Mouse (Mus musculus): ENCODE data around the gene Aaas. TPM values are rescaled to one million over a fixed set of nuclear protein-coding genes. Genes with fewer than 3 reads are reported as not detected.

The Aaas gene
- polyA plus RNA-seq, 1 experiment from 2014 or later: 30.4 TPM

DNA sequence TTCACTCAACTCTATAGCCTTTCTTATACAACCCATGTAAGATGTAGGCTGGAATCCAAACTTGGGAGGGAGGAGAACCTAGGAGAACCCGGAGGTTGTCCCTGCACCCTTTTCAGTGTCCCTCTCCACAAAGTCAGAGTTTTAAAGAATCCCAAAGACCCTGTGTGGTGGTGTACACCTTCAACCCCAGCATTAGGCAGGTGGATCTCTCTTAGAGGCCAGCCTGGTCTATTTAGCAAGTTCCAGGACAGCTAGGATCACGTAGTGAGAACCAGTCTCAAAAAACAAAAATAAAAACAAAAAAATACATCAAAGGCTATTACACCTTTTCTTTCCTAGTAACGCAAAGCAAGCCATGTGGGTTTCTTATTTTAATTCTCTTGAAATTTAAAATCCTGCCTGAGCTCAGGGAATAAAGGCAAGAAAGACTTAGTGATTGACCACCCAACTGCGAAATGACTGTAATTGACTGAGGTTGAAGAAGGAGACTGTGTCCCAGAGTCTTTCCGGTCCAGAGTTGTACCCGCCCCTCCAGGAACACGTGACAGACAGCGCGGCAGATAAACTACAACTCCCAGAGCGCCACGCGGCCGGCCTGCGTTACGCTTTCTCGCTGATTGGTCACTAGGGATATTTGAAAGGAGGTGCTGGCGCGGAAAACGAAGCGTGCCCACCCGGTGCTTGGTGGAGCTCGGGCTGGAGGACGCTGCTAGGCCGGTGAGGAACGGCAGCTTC lies 54.8 kb downstream of the Aaas start, which contains the start of gene Espl1:
Gene Espl1, plus strand, starts transcription at position 634 of the 735 bp plus-strand sequence.
- H3K36me3 ChIP-seq: 0 out of 2 replicates have a peak, but pooled peaks cover 4% of the 10 kb centered on the region
- ATAC-seq (ENCODE audit: low FRiP score): peak; percentile 99
- WGBS: 8% methylated on average over 25 of the region's 25 CpGs
- H3K4me2 ChIP-seq: peak within 1 kb of the TSS; percentile 88
- peak within 1 kb of the TSS; percentile 30; the same call in 1 of the 2 replicates for H3K27ac ChIP-seq (replicated peaks)
- H3K27me3 ChIP-seq (replicated peaks): no peaks in the 10 kb centered on the region
- H3K4me3 ChIP-seq (replicated peaks): peak within 1 kb of the TSS; percentile 58
- H3K4me1 ChIP-seq: peaks cover 11% of the 10 kb centered on the region
- H3K9me3 ChIP-seq (replicated peaks): no peaks in the 10 kb centered on the region
- peak within 1 kb of the TSS; percentile 24; the same call in 1 of the 2 replicates for H3K9ac ChIP-seq (replicated peaks)

Other genes with a start within 250 kb of the Aaas start
- gene Spryd3, start 214.5 kb downstream of the Aaas start, polyA plus RNA-seq (2015; fragmentation: Nextera tagmentation; extraction: Ambion mirVana): 83.6 and 96.0 TPM in 2 replicates
- gene Igfbp6, start 206.4 kb downstream of the Aaas start, polyA plus RNA-seq (2015; fragmentation: Nextera tagmentation; extraction: Ambion mirVana): 3.2 and 3.5 TPM in 2 replicates
- gene Soat2, start 200.2 kb downstream of the Aaas start, polyA plus RNA-seq (2015; fragmentation: Nextera tagmentation; extraction: Ambion mirVana): 0.06 and 0.68 TPM in 2 replicates
- gene Zfp740, start 147.5 kb downstream of the Aaas start, polyA plus RNA-seq (2015; fragmentation: Nextera tagmentation; extraction: Ambion mirVana): 45.1 and 48.7 TPM in 2 replicates
- gene Csad, start 146.0 kb downstream of the Aaas start, polyA plus RNA-seq (2015; fragmentation: Nextera tagmentation; extraction: Ambion mirVana): 33.6 and 43.7 TPM in 2 replicates
- gene Itgb7, start 118.8 kb downstream of the Aaas start, polyA plus RNA-seq (2015; fragmentation: Nextera tagmentation; extraction: Ambion mirVana): 1.1 and 11.0 TPM in 2 replicates
- 7.8 and 11.9 TPM in 2 replicates for gene Rarg, start 93.3 kb downstream of the Aaas start, polyA plus RNA-seq (2015; fragmentation: Nextera tagmentation; extraction: Ambion mirVana)
- 0.09 TPM in 1 of 2 replicates, not detected in the other for gene Gm9918, start 80.2 kb downstream of the Aaas start, polyA plus RNA-seq (2015; fragmentation: Nextera tagmentation; extraction: Ambion mirVana)
- gene Mfsd5, start 71.3 kb downstream of the Aaas start, polyA plus RNA-seq (2015; fragmentation: Nextera tagmentation; extraction: Ambion mirVana): 59.5 and 62.7 TPM in 2 replicates
- gene Espl1, start 54.5 kb downstream of the Aaas start, polyA plus RNA-seq (2015; fragmentation: Nextera tagmentation; extraction: Ambion mirVana): 2.8 and 6.3 TPM in 2 replicates
- 427 and 485 TPM in 2 replicates for gene Pfdn5, start 24.7 kb downstream of the Aaas start, polyA plus RNA-seq (2015; fragmentation: Nextera tagmentation; extraction: Ambion mirVana)
- gene Myg1, start 19.1 kb downstream of the Aaas start, polyA plus RNA-seq (2015; fragmentation: Nextera tagmentation; extraction: Ambion mirVana): 83.7 and 96.4 TPM in 2 replicates
- gene Sp7, start 16.4 kb upstream of the Aaas start, polyA plus RNA-seq (2015; fragmentation: Nextera tagmentation; extraction: Ambion mirVana): 0.88 and 0.95 TPM in 2 replicates
- 3.0 and 3.9 TPM in 2 replicates for gene Sp1, start 55.4 kb upstream of the Aaas start, polyA plus RNA-seq (2015; fragmentation: Nextera tagmentation; extraction: Ambion mirVana)
- 0.83 and 1.1 TPM in 2 replicates for gene Amhr2, start 94.6 kb upstream of the Aaas start, polyA plus RNA-seq (2015; fragmentation: Nextera tagmentation; extraction: Ambion mirVana)
- gene Prr13, start 108.3 kb upstream of the Aaas start, polyA plus RNA-seq (2015; fragmentation: Nextera tagmentation; extraction: Ambion mirVana): 80.9 and 87.7 TPM in 2 replicates
- gene Pcbp2, start 119.8 kb upstream of the Aaas start, polyA plus RNA-seq (2015; fragmentation: Nextera tagmentation; extraction: Ambion mirVana): 117 and 143 TPM in 2 replicates
- 6.2 and 6.4 TPM in 2 replicates for gene Gm10337, start 153.0 kb upstream of the Aaas start, polyA plus RNA-seq (2015; fragmentation: Nextera tagmentation; extraction: Ambion mirVana)
- gene Map3k12, start 166.3 kb upstream of the Aaas start, polyA plus RNA-seq (2015; fragmentation: Nextera tagmentation; extraction: Ambion mirVana): 49.1 and 57.4 TPM in 2 replicates
- gene Tarbp2, start 167.4 kb upstream of the Aaas start, polyA plus RNA-seq (2015; fragmentation: Nextera tagmentation; extraction: Ambion mirVana): 93.7 and 98.4 TPM in 2 replicates
- gene Npff, start 174.2 kb upstream of the Aaas start, polyA plus RNA-seq (2015; fragmentation: Nextera tagmentation; extraction: Ambion mirVana): 13.9 and 14.0 TPM in 2 replicates

All from neural tube, embryonic 15.5 days (tissue).